Mouse (Mus musculus) hindbrain, embryonic 14.5 days (tissue): Measurements from ENCODE around the gene Gm5416. TPM values are rescaled to one million over a fixed set of nuclear protein-coding genes. Genes with fewer than 3 reads are reported as not detected.

Source experiments
- polyA plus RNA-seq: library from polyadenylated mRNA; unstranded; fragments of >200 nt; fragmentation: Nextera tagmentation; extraction: Ambion mirVana; gene quantifications from 2 replicates; pipeline ENCODE4 v1.2.1, GENCODE M21; 2014

The Gm5416 gene
- polyA plus RNA-seq, 1 experiment from 2014 or later: not detected

Other genes with a start within 250 kb of the Gm5416 start
- 90.4 and 105 TPM in 2 replicates for gene Kpna1, start 231.7 kb upstream of the Gm5416 start, polyA plus RNA-seq
- 12.9 and 13.7 TPM in 2 replicates for gene Wdr5b, start 169.2 kb upstream of the Gm5416 start, polyA plus RNA-seq
- 129 and 139 TPM in 2 replicates for gene Fam162a, start 138.8 kb upstream of the Gm5416 start, polyA plus RNA-seq
- gene Ccdc58, start 138.7 kb upstream of the Gm5416 start, polyA plus RNA-seq: 25.8 and 26.8 TPM in 2 replicates
- not detected in 2 replicates for gene Csta1, start 79.2 kb upstream of the Gm5416 start, polyA plus RNA-seq
- gene Stfa2l1, start 53.6 kb upstream of the Gm5416 start, polyA plus RNA-seq: 0.60 TPM in 1 of 2 replicates, not detected in the other
- gene Gm5483, start 26.2 kb upstream of the Gm5416 start, polyA plus RNA-seq: 0.94 and 0.97 TPM in 2 replicates
- gene 2010005H15Rik, start 11.1 kb downstream of the Gm5416 start, polyA plus RNA-seq: not detected in 2 replicates
- gene Stfa1, start 66.5 kb downstream of the Gm5416 start, polyA plus RNA-seq: 1.7 and 3.1 TPM in 2 replicates
- not detected in 2 replicates for gene BC117090, start 123.9 kb downstream of the Gm5416 start, polyA plus RNA-seq
- gene BC100530, start 157.3 kb downstream of the Gm5416 start, polyA plus RNA-seq: 1.7 and 2.4 TPM in 2 replicates
- not detected in 2 replicates for gene Stfa2, start 198.1 kb downstream of the Gm5416 start, polyA plus RNA-seq
- not detected in 2 replicates for gene Stfa3, start 245.0 kb downstream of the Gm5416 start, polyA plus RNA-seq